Mouse (Mus musculus) kidney, embryonic 16.5 days (tissue): ENCODE data around the gene Spata13. TPM values are rescaled to one million over a fixed set of nuclear protein-coding genes. Genes with fewer than 3 reads are reported as not detected.

Source experiments
- ATAC-seq: fragments of 200-750 bp; cut with Nextera tagmentation; 2 replicates; pipeline ENCODE4 v1.8.0; 2017; ENCODE audit warnings: moderate TSS enrichment; ENCODE audit not compliant: low FRiP score, low TSS enrichment
- H3K27ac ChIP-seq: fragments of 300-500 bp; sonication (generic); 2 replicates; pipeline ENCODE4 v1.5.1; 2014; ENCODE audit warnings: low read length
- H3K27me3 ChIP-seq: fragments of 300-500 bp; sonication (generic); 2 replicates; pipeline ENCODE4 v1.6.1; 2014; ENCODE audit warnings: low read length, control low read depth, mixed read lengths; ENCODE audit not compliant: insufficient read depth
- H3K36me3 ChIP-seq: fragments of 300-500 bp; sonication (generic); 2 replicates; pipeline ENCODE4 v1.6.1; 2014; ENCODE audit warnings: low read length, control low read depth, mixed read lengths; ENCODE audit not compliant: insufficient read depth
- H3K4me1 ChIP-seq: fragments of 300-500 bp; sonication (generic); 2 replicates; pipeline ENCODE4 v1.6.1; 2014; ENCODE audit warnings: low read length, control low read depth, mixed read lengths; ENCODE audit not compliant: insufficient read depth
- H3K4me2 ChIP-seq: fragments of 300-500 bp; sonication (generic); replicated peaks from 2 replicates; pipeline ENCODE4 v1.6.1; 2014; ENCODE audit warnings: low read depth, low read length
- H3K4me3 ChIP-seq: fragments of 300-500 bp; sonication (generic); 2 replicates; pipeline ENCODE4 v1.5.1; 2014; ENCODE audit warnings: mild to moderate bottlenecking, low read length
- H3K9ac ChIP-seq: fragments of 300-500 bp; sonication (generic); replicated peaks from 2 replicates; pipeline ENCODE4 v1.6.1; 2014; ENCODE audit warnings: low read length
- H3K9me3 ChIP-seq: fragments of 300-500 bp; sonication (generic); 2 replicates; pipeline ENCODE4 v1.6.1; 2016; ENCODE audit warnings: low read length, control low read depth
- WGBS: fragments of 180-500 bp; shearing (Covaris S2); extraction: QIAGEN DNeasy Blood & Tissue Kit; methylation state at CpG from one replicate; pipeline ENCODE4 v1.1.7; 2014; 5-methylcytosine and 5-hydroxymethylcytosine counted together
- polyA plus RNA-seq: library from polyadenylated mRNA; unstranded; fragments of >200 nt; fragmentation: Nextera tagmentation; extraction: Ambion mirVana; gene quantifications from 2 replicates; pipeline ENCODE4 v1.2.1, GENCODE M21; 2015

The Spata13 gene
- polyA plus RNA-seq, 1 experiment from 2014 or later: 68.1 TPM

GRCm38 (mm10) chr14:60712289-60712830 is 78.6 kb downstream of the Spata13 start:
- Histone ChIP-seq H3K9me3 (no peaks in the 10 kb centered on the region), H3K4me2 (no peak overlapping the region), H3K36me3 (peaks cover 14% of the 10 kb centered on the region), H3K9ac (no peak overlapping the region), H3K4me3 (no peak overlapping the region), H3K27ac (no peak overlapping the region), H3K27me3 (no peaks in the 10 kb centered on the region), H3K4me1 (no peaks in the 10 kb centered on the region)
- 88% methylated on average over 11 of the region's 11 CpGs for WGBS
- no peak for ATAC-seq

GRCm38 (mm10) chr14:60715686-60716085 is 81.9 kb downstream of the Spata13 start:
- no peaks in the 10 kb centered on the region for H3K4me1 ChIP-seq
- no peak overlapping the region for H3K4me2 ChIP-seq
- no peak for ATAC-seq
- H3K9ac ChIP-seq: no peak overlapping the region
- H3K27me3 ChIP-seq: no peaks in the 10 kb centered on the region
- no peak overlapping the region for H3K4me3 ChIP-seq
- H3K36me3 ChIP-seq: peaks cover 16% of the 10 kb centered on the region
- WGBS: 79% methylated on average over 5 of the region's 5 CpGs
- H3K27ac ChIP-seq: no peak overlapping the region
- H3K9me3 ChIP-seq: no peaks in the 10 kb centered on the region

GRCm38 (mm10) chr14:60721304-60721703 is 87.5 kb downstream of the Spata13 start:
- no peak overlapping the region for H3K9ac ChIP-seq
- no peak overlapping the region for H3K4me3 ChIP-seq
- H3K4me1 ChIP-seq: peaks cover 19% of the 10 kb centered on the region
- no peak for ATAC-seq
- no peak overlapping the region for H3K27ac ChIP-seq
- no peaks in the 10 kb centered on the region for H3K9me3 ChIP-seq
- no peaks in the 10 kb centered on the region for H3K27me3 ChIP-seq
- H3K4me2 ChIP-seq: no peak overlapping the region
- 0 out of 2 replicates have a peak, but pooled peaks cover 5% of the 10 kb centered on the region for H3K36me3 ChIP-seq
- 59% methylated on average over 8 of the region's 8 CpGs for WGBS

- WGBS: 50% methylated on average over 3 of the region's 3 CpGs
- Histone ChIP-seq H3K9ac (no peak overlapping the region), H3K4me3 (no peak overlapping the region), H3K4me2 (no peak overlapping the region), H3K27ac (peak overlapping the region; percentile 18; the same call in 1 of the 2 replicates), H3K9me3 (no peaks in the 10 kb centered on the region), H3K27me3 (no peaks in the 10 kb centered on the region), H3K36me3 (0 out of 2 replicates have a peak, but pooled peaks cover 5% of the 10 kb centered on the region), H3K4me1 (peaks cover 25% of the 10 kb centered on the region)
- ATAC-seq: no peak
These were observed 88.1 kb downstream of the Spata13 start for GRCm38 (mm10) chr14:60721938-60722337.

- no peaks in the 10 kb centered on the region for H3K27me3 ChIP-seq
- peaks cover 26% of the 10 kb centered on the region for H3K4me1 ChIP-seq
- no peak overlapping the region for H3K9ac ChIP-seq
- peaks cover 4% of the 10 kb centered on the region; the same call in 1 of the 2 replicates for H3K9me3 ChIP-seq
- H3K27ac ChIP-seq: peak overlapping the region; percentile 34; the same call in 1 of the 2 replicates
- ATAC-seq: peak; percentile 90
- no peak overlapping the region for H3K4me2 ChIP-seq
- WGBS: 38% methylated on average over 6 of the region's 6 CpGs
- H3K4me3 ChIP-seq: no peak overlapping the region
- peaks cover 11% of the 10 kb centered on the region for H3K36me3 ChIP-seq
These were observed 92.3 kb downstream of the Spata13 start for GRCm38 (mm10) chr14:60726091-60726490.

GRCm38 (mm10) chr14:60727130-60727529 is 93.3 kb downstream of the Spata13 start:
- 32% methylated on average over 4 of the region's 4 CpGs for WGBS
- peaks cover 15% of the 10 kb centered on the region for H3K4me1 ChIP-seq
- H3K4me2 ChIP-seq: no peak overlapping the region
- no peak overlapping the region for H3K9ac ChIP-seq
- no peak overlapping the region for H3K27ac ChIP-seq
- peak; percentile 20 for ATAC-seq
- H3K4me3 ChIP-seq: no peak overlapping the region
- H3K27me3 ChIP-seq: no peaks in the 10 kb centered on the region
- peaks cover 4% of the 10 kb centered on the region; the same call in 1 of the 2 replicates for H3K9me3 ChIP-seq
- peaks cover 11% of the 10 kb centered on the region for H3K36me3 ChIP-seq

- Histone ChIP-seq H3K4me3 (no peak overlapping the region), H3K4me2 (no peak overlapping the region), H3K9me3 (peaks cover 4% of the 10 kb centered on the region; the same call in 1 of the 2 replicates), H3K36me3 (peaks cover 11% of the 10 kb centered on the region), H3K4me1 (peaks cover 32% of the 10 kb centered on the region), H3K27me3 (no peaks in the 10 kb centered on the region), H3K9ac (no peak overlapping the region), H3K27ac (no peak overlapping the region)
- WGBS: 47% methylated on average over 6 of the region's 6 CpGs
- no peak for ATAC-seq
These were observed 98.3 kb downstream of the Spata13 start for GRCm38 (mm10) chr14:60732081-60732480.

- H3K9me3 ChIP-seq: peaks cover 4% of the 10 kb centered on the region; the same call in 1 of the 2 replicates
- peak; percentile 53; the same call in 1 of the 2 replicates for ATAC-seq
- H3K4me3 ChIP-seq: peak overlapping the region; percentile 23; the same call in 1 of the 2 replicates
- H3K4me2 ChIP-seq: peak overlapping the region; percentile 50
- peaks cover 37% of the 10 kb centered on the region for H3K4me1 ChIP-seq
- peak overlapping the region; percentile 60 for H3K27ac ChIP-seq
- H3K27me3 ChIP-seq: no peaks in the 10 kb centered on the region
- H3K36me3 ChIP-seq: peaks cover 11% of the 10 kb centered on the region
- H3K9ac ChIP-seq: peak overlapping the region; percentile 28
- WGBS: 2% methylated on average over 16 of the region's 16 CpGs
These were observed 99.0 kb downstream of the Spata13 start for GRCm38 (mm10) chr14:60732787-60733186.

GRCm38 (mm10) chr14:60733706-60734105 is 99.9 kb downstream of the Spata13 start:
- no peak for ATAC-seq
- Histone ChIP-seq H3K4me3 (no peak overlapping the region; the same call in 1 of the 2 replicates), H3K9ac (no peak overlapping the region; the same call in 1 of the 2 replicates), H3K4me2 (peak overlapping the region; percentile 50), H3K27ac (peak overlapping the region; percentile 60; the same call in 1 of the 2 replicates), H3K36me3 (peaks cover 11% of the 10 kb centered on the region), H3K4me1 (peaks cover 45% of the 10 kb centered on the region), H3K27me3 (no peaks in the 10 kb centered on the region), H3K9me3 (peaks cover 4% of the 10 kb centered on the region; the same call in 1 of the 2 replicates)
- 60% methylated on average over 4 of the region's 4 CpGs for WGBS

- Histone ChIP-seq H3K36me3 (no peaks in the 10 kb centered on the region), H3K9me3 (no peaks in the 10 kb centered on the region), H3K9ac (no peak overlapping the region), H3K27ac (no peak overlapping the region), H3K27me3 (no peaks in the 10 kb centered on the region), H3K4me1 (peaks cover 48% of the 10 kb centered on the region), H3K4me2 (no peak overlapping the region), H3K4me3 (no peak overlapping the region)
- ATAC-seq: no peak
- 67% methylated on average over 5 of the region's 5 CpGs for WGBS
These were observed 101.4 kb downstream of the Spata13 start for GRCm38 (mm10) chr14:60735206-60735605.
